Comparison of ENCODE assay signal across 10 mouse cellular contexts in genomic region chr2:68310121-68310520, GRCm38 (mm10).
DNase-seq lines count a peak whose midpoint lies in the region; ATAC-seq lines count a peak whose summit lies in the region.
"Had no signal": no experiment of that assay in that cellular context is flagged by ENCODE, and none has a peak within 500 bp of the region (broad histone marks: within the 10 kb centered on the region; RNA-seq: fewer than 3 reads in every experiment).

No protein-coding gene starts in this region.

- no peaks in the 10 kb centered on the region for H3K27me3 ChIP-seq in heart, embryonic 10.5 days (ENCODE audit: insufficient read depth, poor library complexity, severe bottlenecking)
- H3K27me3 ChIP-seq in midbrain, embryonic 12.5 days, result no peaks in the 10 kb centered on the region
- no peaks in the 10 kb centered on the region for H3K27me3 ChIP-seq in midbrain, embryonic 13.5 days

- peaks cover 57% of the 10 kb centered on the region for H3K36me3 ChIP-seq in heart, embryonic 10.5 days
- peaks cover 23% of the 10 kb centered on the region for H3K36me3 ChIP-seq in midbrain, embryonic 12.5 days
- H3K36me3 ChIP-seq in midbrain, embryonic 13.5 days, result peaks cover 36% of the 10 kb centered on the region

- WGBS in heart, embryonic 10.5 days, result 82% methylated on average over 3 of the region's 3 CpGs
- 89% methylated on average over 3 of the region's 3 CpGs for WGBS in midbrain, embryonic 12.5 days
- WGBS in midbrain, embryonic 13.5 days, result 89% methylated on average over 3 of the region's 3 CpGs

- no peak overlapping the region for H3K27ac ChIP-seq in heart, embryonic 10.5 days
- no peak overlapping the region for H3K27ac ChIP-seq in midbrain, embryonic 12.5 days (replicated peaks)
- H3K27ac ChIP-seq in midbrain, embryonic 13.5 days, result no peak overlapping the region

- intact Hi-C loops in heart, postnatal 10 days (cut with DNase I), result no loop called here

- ATAC-seq in midbrain, embryonic 12.5 days (ENCODE audit: low FRiP score, low read depth), result 0 out of 2 replicates have a peak, but pooled peaks have one; percentile 35
- no peak for ATAC-seq in midbrain, embryonic 13.5 days
- ATAC-seq: activated CD4-positive, CD25-positive, alpha-beta regulatory T cell, adult 4 months had no signal

- H3K4me2 ChIP-seq in midbrain, embryonic 12.5 days (replicated peaks), result no peak overlapping the region
- no peak overlapping the region for H3K4me2 ChIP-seq in midbrain, embryonic 13.5 days (replicated peaks)

- no peaks in the 10 kb centered on the region for H3K4me1 ChIP-seq in heart, embryonic 10.5 days
- no peaks in the 10 kb centered on the region for H3K4me1 ChIP-seq in midbrain, embryonic 12.5 days
- H3K4me1 ChIP-seq in midbrain, embryonic 13.5 days (replicated peaks), result peaks cover 3% of the 10 kb centered on the region

- H3K9me3 ChIP-seq in heart, embryonic 10.5 days, result no peaks in the 10 kb centered on the region
- H3K9me3 ChIP-seq in midbrain, embryonic 12.5 days, result no peaks in the 10 kb centered on the region
- H3K9me3 ChIP-seq in midbrain, embryonic 13.5 days, result peaks cover 4% of the 10 kb centered on the region; the same call in 1 of the 2 replicates

- no peak overlapping the region for H3K4me3 ChIP-seq in heart, embryonic 10.5 days
- no peak overlapping the region for H3K4me3 ChIP-seq in midbrain, embryonic 12.5 days
- H3K4me3 ChIP-seq in midbrain, embryonic 13.5 days (replicated peaks), result no peak overlapping the region
- H3K4me3 ChIP-seq: myocyte had no signal

- DNase-seq in heart, postnatal 10 days, result peak; percentile 23 to 51
- no peak for DNase-seq in heart, embryonic 10.5 days (ENCODE audit: low spot score)
- peak; percentile 9 for DNase-seq in c-Kit-positive CD71-positive TER-119-negative erythroid progenitor cells, embryonic 14.5 days (ENCODE audit: low read depth)
- peak; percentile 18 for DNase-seq in thymus, postnatal 0 days (ENCODE audit: low spot score)
- DNase-seq in T-cell, adult 2 months (ENCODE audit: low spot score), result no peak
- no peak for DNase-seq in layer of hippocampus, postnatal 36 days

- H3K9ac ChIP-seq in midbrain, embryonic 12.5 days (replicated peaks), result no peak overlapping the region
- no peak overlapping the region for H3K9ac ChIP-seq in midbrain, embryonic 13.5 days (replicated peaks)

Comparison
In these comparisons a context has a peak if more than half of its experiments do, and no peak if none do; other contexts are left out.
1. DNase-seq: peak in heart, postnatal 10 days (2 of 2), c-Kit-positive CD71-positive TER-119-negative erythroid progenitor cells, embryonic 14.5 days (single experiment) and thymus, postnatal 0 days (single experiment); none in heart, embryonic 10.5 days (single experiment), T-cell, adult 2 months (single experiment) and layer of hippocampus, postnatal 36 days (0 of 2).